Mouse (Mus musculus) yolk sac, embryonic 10.5 days (tissue): ENCODE measurements around the gene Inafm1.
A peak's percentile ranks its signal among the peaks of the same experiment; 100 is the strongest.
"Not testable (repeated sequence)": the region's sequence is repeated elsewhere in the genome, so short reads cannot be mapped to it uniquely, and the experiment has no call there.

Experiments
- DNase-seq: peaks from one replicate; pipeline ENCODE4 v3.0.0-alpha.2; 2017; ENCODE audit warnings: low spot score

Inafm1 gene

GRCm38 (mm10) chr7:16297616-16298015 lies 24.2 kb upstream of the Inafm1 start:
- no peak for DNase-seq

- peak; percentile 91 for DNase-seq
Observed at GRCm38 (mm10) chr7:16296766-16297390, 23.5 kb upstream of the Inafm1 start.

GRCm38 (mm10) chr7:16296146-16296545 lies 22.7 kb upstream of the Inafm1 start:
- DNase-seq, result no peak

- peak; percentile 76 for DNase-seq
Observed at GRCm38 (mm10) chr7:16295321-16295900, 22.0 kb upstream of the Inafm1 start.

GRCm38 (mm10) chr7:16294837-16295236 lies 21.4 kb upstream of the Inafm1 start:
- DNase-seq, result peak; percentile 90

GRCm38 (mm10) chr7:16294346-16294745 lies 20.9 kb upstream of the Inafm1 start:
- no peak for DNase-seq

- DNase-seq, result no peak
Observed at GRCm38 (mm10) chr7:16287791-16288190, 14.4 kb upstream of the Inafm1 start.

GRCm38 (mm10) chr7:16287016-16287415 lies 13.6 kb upstream of the Inafm1 start:
- no peak for DNase-seq

GRCm38 (mm10) chr7:16286026-16286961 lies 12.9 kb upstream of the Inafm1 start, which contains the start of gene Ccdc9:
Gene Ccdc9 (minus strand): TSS chr7:16286795.
- DNase-seq, result peak; percentile 99

- no peak for DNase-seq
Observed at GRCm38 (mm10) chr7:16285450-16286025, 12.1 kb upstream of the Inafm1 start.

- DNase-seq, result no peak
Observed at GRCm38 (mm10) chr7:16284904-16285303, 11.5 kb upstream of the Inafm1 start.

- DNase-seq, result no peak
Observed at GRCm38 (mm10) chr7:16284001-16284400, 10.6 kb upstream of the Inafm1 start.

GRCm38 (mm10) chr7:16282334-16282733 lies 8.9 kb upstream of the Inafm1 start:
- DNase-seq, result no peak

- DNase-seq, result no peak
Observed at GRCm38 (mm10) chr7:16280721-16281120, 7.3 kb upstream of the Inafm1 start.

- DNase-seq, result no peak
Observed at GRCm38 (mm10) chr7:16274922-16275890, 1.8 kb upstream of the Inafm1 start.

GRCm38 (mm10) chr7:16273766-16274140 lies 336 bp upstream of the Inafm1 start:
- peak; percentile 95 for DNase-seq

- DNase-seq, result peak; percentile 80
Observed at GRCm38 (mm10) chr7:16272681-16273080, 736 bp downstream of the Inafm1 start.

GRCm38 (mm10) chr7:16271139-16271538 lies 2.3 kb downstream of the Inafm1 start:
- DNase-seq, result no peak

GRCm38 (mm10) chr7:16266593-16266992 lies 6.8 kb downstream of the Inafm1 start:
- DNase-seq, result not testable (repeated sequence)

GRCm38 (mm10) chr7:16265856-16266255 lies 7.6 kb downstream of the Inafm1 start:
- no peak for DNase-seq

GRCm38 (mm10) chr7:16263843-16264242 lies 9.6 kb downstream of the Inafm1 start:
- DNase-seq, result no peak
